Mouse (Mus musculus): ENCODE measurements around the gene Ttbk2.

DNA sequence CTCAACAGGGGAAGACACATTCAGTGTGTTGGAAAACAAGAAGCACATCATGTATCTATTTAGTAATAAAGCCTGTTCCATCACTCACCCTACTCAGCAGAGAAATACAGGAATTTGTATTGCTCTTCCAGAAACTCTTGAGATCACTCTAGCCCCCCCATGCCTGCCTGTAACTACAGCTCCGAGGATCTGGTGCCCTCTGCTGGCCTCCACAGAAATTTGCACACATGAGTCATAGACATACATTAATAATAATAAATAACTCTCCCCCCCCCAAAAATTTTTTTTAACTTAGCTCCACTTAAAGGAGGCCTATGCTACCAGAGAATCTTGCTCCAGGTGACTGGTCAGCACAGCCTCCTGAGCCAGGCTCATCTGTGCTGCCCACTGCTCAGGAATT lies 16.2 kb upstream of the Ttbk2 start:
- no peak for TF ChIP-seq GATA1 (IDR thresholded peaks at IDR 0.05; ENCODE audit: low read length)
- no peak for TF ChIP-seq TAL1 (IDR thresholded peaks at IDR 0.05; ENCODE audit: low read length)
